8 mouse cellular contexts compared by ENCODE assay signal in genomic region chr16:44140186-44140787, GRCm38 (mm10). TPM values are rescaled to one million over a fixed set of nuclear protein-coding genes. Genes with fewer than 3 reads are reported as not detected.
A peak's percentile ranks its signal among the peaks of the same experiment; 100 is the strongest.
DNase-seq lines count a peak whose midpoint lies in the region; ATAC-seq and TF ChIP-seq lines count a peak whose summit lies in the region.

No protein-coding gene starts in this region.

- intact Hi-C loops in gastrocnemius, adult 2 months (cut with DNase I) = loop anchor here (2.0 to 10.0 kb wide), 3 partner anchors 77 to 225 kb away; no protein-coding TSS in a partner anchor
- intact Hi-C loops in left cerebral cortex, postnatal 10 days (cut with DNase I) = no loop called here

- peak; percentile 46 for TF ChIP-seq CTCF in gastrocnemius, adult 2 months (IDR thresholded peaks at IDR 0.05)

- peak; percentile 18 for ATAC-seq in activated CD4-positive, CD25-positive, alpha-beta regulatory T cell, adult 4 months
- ATAC-seq in common myeloid progenitor, adult 5-6 weeks (replicated peaks; ENCODE audit: low read depth, poor library complexity, severe bottlenecking) = peak; percentile 64
- ATAC-seq in megakaryocyte-erythroid progenitor cell, adult 5-6 weeks (replicated peaks; ENCODE audit: low FRiP score, low TSS enrichment, poor library complexity, severe bottlenecking) = peak; percentile 49

- H3K4me3 ChIP-seq in gastrocnemius, adult 2 months = peak overlapping the region; percentile 80

- H3K27ac ChIP-seq in gastrocnemius, adult 2 months = peak overlapping the region; percentile 97

- peak; percentile 86 for DNase-seq in gastrocnemius, adult 2 months
- DNase-seq in hindlimb bud, embryonic 11.5 days (ENCODE audit: extremely low spot score, low read depth, low spot score) = peak; percentile 24
- peak; percentile 71 to 86 for DNase-seq in left cerebral cortex, postnatal 10 days (ENCODE audit: extremely low spot score in 1 of 2, low spot score in 2 of 2)
- DNase-seq in right cerebral cortex, postnatal 25 days = peak; percentile 69
- DNase-seq in urinary bladder, postnatal 4 days (ENCODE audit: low spot score in 2 of 2) = peak; percentile 77 to 84

RNA-seq across cellular contexts. Expression of gene Naa50, which starts 0.7 kb away (rescaled TPM):
- polyA plus RNA-seq in activated CD4-positive, CD25-positive, alpha-beta regulatory T cell, adult 4 months (2017; shearing (Covaris generic)) = 10 to 100 TPM; 29.1 to 32.3 TPM
- total RNA-seq in common myeloid progenitor, adult 5-6 weeks (2017) = 144 and 169 TPM in 2 replicates
- 100 to 1,000 TPM; 181 to 195 TPM for total RNA-seq in gastrocnemius, adult 2 months (2021)
- 10 to 100 TPM; 53.9 to 55.2 TPM for total RNA-seq in left cerebral cortex, postnatal 10 days (2021)
- total RNA-seq in megakaryocyte-erythroid progenitor cell, adult 5-6 weeks (2014; fragmentation: Nextera tagmentation) = 116 and 124 TPM in 2 replicates
- total RNA-seq in megakaryocyte-erythroid progenitor cell, adult 5-6 weeks (2017) = 153 and 162 TPM in 2 replicates

RNA-seq across cellular contexts. Expression of gene Atp6v1a, which starts 0.8 kb away (rescaled TPM):
- polyA plus RNA-seq in activated CD4-positive, CD25-positive, alpha-beta regulatory T cell, adult 4 months (2017; shearing (Covaris generic)) = 10 to 100 TPM; 32.7 to 35.0 TPM
- total RNA-seq in common myeloid progenitor, adult 5-6 weeks (2017) = 54.5 and 62.3 TPM in 2 replicates
- 10 to 100 TPM; 17.0 to 20.1 TPM for total RNA-seq in gastrocnemius, adult 2 months (2021)
- total RNA-seq in left cerebral cortex, postnatal 10 days (2021) = 100 to 1,000 TPM; 413 to 416 TPM
- total RNA-seq in megakaryocyte-erythroid progenitor cell, adult 5-6 weeks (2014; fragmentation: Nextera tagmentation) = 20.8 and 28.8 TPM in 2 replicates
- total RNA-seq in megakaryocyte-erythroid progenitor cell, adult 5-6 weeks (2017) = 50.4 and 76.9 TPM in 2 replicates

RNA-seq across cellular contexts. Expression of gene Usf3, which starts 32.8 kb away (rescaled TPM):
- 1 to 10 TPM; 2.7 to 4.7 TPM for polyA plus RNA-seq in activated CD4-positive, CD25-positive, alpha-beta regulatory T cell, adult 4 months (2017; shearing (Covaris generic))
- total RNA-seq in common myeloid progenitor, adult 5-6 weeks (2017) = 14.4 and 18.0 TPM in 2 replicates
- total RNA-seq in gastrocnemius, adult 2 months (2021) = 10 to 100 TPM; 41.6 to 47.9 TPM
- total RNA-seq in left cerebral cortex, postnatal 10 days (2021) = 10 to 100 TPM; 32.6 to 33.5 TPM
- total RNA-seq in megakaryocyte-erythroid progenitor cell, adult 5-6 weeks (2014; fragmentation: Nextera tagmentation) = 41.1 and 42.8 TPM in 2 replicates
- 17.2 and 17.8 TPM in 2 replicates for total RNA-seq in megakaryocyte-erythroid progenitor cell, adult 5-6 weeks (2017)

Comparison
In these comparisons a context has a peak if more than half of its experiments do, and no peak if none do; other contexts are left out.
1. Peak in every context shown above with its lines: DNase-seq, ATAC-seq, H3K4me3 ChIP-seq and H3K27ac ChIP-seq.
2. DNase-seq: peak in every context shown above with its lines; median percentile 86 in gastrocnemius, adult 2 months; 80 in urinary bladder, postnatal 4 days; 78 in left cerebral cortex, postnatal 10 days; 69 in right cerebral cortex, postnatal 25 days; 24 in hindlimb bud, embryonic 11.5 days.